In genomic region chr19:5151331-5151730, GRCm38 (mm10) we compare ENCODE assay signal across 9 mouse cellular contexts. TPM values are rescaled to one million over a fixed set of nuclear protein-coding genes. Genes with fewer than 3 reads are reported as not detected.
DNase-seq lines count a peak whose midpoint lies in the region; ATAC-seq and TF ChIP-seq lines count a peak whose summit lies in the region.
"Had no signal": no experiment of that assay in that cellular context is flagged by ENCODE, and none has a peak within 500 bp of the region (broad histone marks: within the 10 kb centered on the region; RNA-seq: fewer than 3 reads in every experiment).

No protein-coding gene starts in this region.

- dilution Hi-C loops in CH12.LX (cut with MboI; ENCODE audit: extremely low pct_ligation_motif_present, extremely low pct_unique_long_range_greater_than_20kb, low sequenced_read_pairs), result no loop called here

- in situ Hi-C loops in CH12.LX (cut with MboI; ENCODE audit: low pct_ligation_motif_present, low pct_unique_long_range_greater_than_20kb, low sequenced_read_pairs), result no loop called here

- peak; percentile 66 for DNase-seq in CH12.LX (ENCODE audit: extremely low read depth)
- DNase-seq in R1 (ENCODE audit: low read depth, low spot score), result peak; percentile 74
- DNase-seq in cerebellum, postnatal 14 days, result peak; percentile 91 to 92
- DNase-seq in frontal cortex, postnatal 36 days (ENCODE audit: low spot score in 2 of 2), result peak; percentile 64 to 88
- DNase-seq in layer of hippocampus, adult 11-12 months (ENCODE audit: low spot score), result peak; percentile 85
- peak; percentile 84 for DNase-seq in lung, embryonic 14.5 days
- peak; percentile 72 for DNase-seq in right cerebral cortex, adult 18-20 months

- no peaks in the 10 kb centered on the region for H3K9me3 ChIP-seq in CH12.LX (replicated peaks; ENCODE audit: low read length)
- H3K9me3 ChIP-seq in lung, embryonic 14.5 days (ENCODE audit: low read depth, low read length), result no peaks in the 10 kb centered on the region
- H3K9me3 ChIP-seq: lung, embryonic 15.5 days had no signal

- H3K36me3 ChIP-seq in CH12.LX (replicated peaks in 1 of 2; ENCODE audit: control insufficient read depth in 1 of 2, insufficient read depth in 1 of 2, low read length in 1 of 2), result peaks cover 30 to 42% of the 10 kb centered on the region in 2 experiments
- H3K36me3 ChIP-seq in lung, embryonic 14.5 days (ENCODE audit: insufficient read depth), result peaks cover 39% of the 10 kb centered on the region
- H3K36me3 ChIP-seq: lung, embryonic 15.5 days had no signal

- peak; percentile 65 to 86 for TF ChIP-seq CTCF in CH12.LX (conservative IDR thresholded peaks at IDR 0.05 in 1 of 2, IDR thresholded peaks at IDR 0.05 in 1 of 2; ENCODE audit: low read depth in 2 of 2, low read length in 2 of 2)
- peak; percentile 74 for TF ChIP-seq CTCF in lung, embryonic 14.5 days (IDR thresholded peaks at IDR 0.05; ENCODE audit: low read depth)

- peak; percentile 58 for TF ChIP-seq EP300 in CH12.LX (IDR thresholded peaks at IDR 0.05; ENCODE audit: low read length)

- H3K4me2 ChIP-seq in CH12.LX (ENCODE audit: insufficient read depth, low read depth, poor library complexity, severe bottlenecking), result no peak overlapping the region
- H3K4me2 ChIP-seq in lung, embryonic 14.5 days, result no peak overlapping the region
- H3K4me2 ChIP-seq: lung, embryonic 15.5 days had no signal

- no peaks in the 10 kb centered on the region for H3K79me2 ChIP-seq in CH12.LX (replicated peaks; ENCODE audit: control insufficient read depth, extremely low read depth, insufficient read depth, poor library complexity, severe bottlenecking)

- ATAC-seq in lung, embryonic 14.5 days (ENCODE audit: insufficient read depth), result 0 out of 2 replicates have a peak, but pooled peaks have one; percentile 24
- ATAC-seq in erythroblast, adult 5-6 weeks (replicated peaks; ENCODE audit: low FRiP score, poor library complexity, severe bottlenecking), result no peak; the same call in 1 of the 2 replicates

- H3K9ac ChIP-seq in CH12.LX (ENCODE audit: insufficient read depth, low read depth), result no peak overlapping the region
- no peak overlapping the region for H3K9ac ChIP-seq in lung, embryonic 14.5 days
- H3K9ac ChIP-seq: lung, embryonic 15.5 days had no signal

- no peak overlapping the region for H3K27ac ChIP-seq in CH12.LX (ENCODE audit: insufficient read depth, low read depth)
- no peak overlapping the region for H3K27ac ChIP-seq in lung, embryonic 14.5 days (ENCODE audit: low read depth)
- H3K27ac ChIP-seq: lung, embryonic 15.5 days had no signal

- TF ChIP-seq POLR2A in CH12.LX (IDR thresholded peaks at IDR 0.05; ENCODE audit: low read depth, low read length), result no peak

- no peaks in the 10 kb centered on the region for H3K27me3 ChIP-seq in CH12.LX (replicated peaks)
- no peaks in the 10 kb centered on the region for H3K27me3 ChIP-seq in lung, embryonic 14.5 days (ENCODE audit: insufficient read depth, low read length)
- H3K27me3 ChIP-seq: lung, embryonic 15.5 days had no signal

- 41% methylated on average over 3 of the region's 3 CpGs for WGBS in lung, embryonic 14.5 days

- no peak overlapping the region for H3K4me3 ChIP-seq in CH12.LX (replicated peaks in 1 of 3; ENCODE audit: low read depth in 2 of 3, low read length in 2 of 3, poor library complexity in 1 of 3)
- no peak overlapping the region for H3K4me3 ChIP-seq in lung, embryonic 14.5 days (ENCODE audit: low read depth, low read length)
- H3K4me3 ChIP-seq: lung, embryonic 15.5 days had no signal

- peak; percentile 81 for TF ChIP-seq RAD21 in CH12.LX (IDR thresholded peaks at IDR 0.05; ENCODE audit: low read depth, low read length)

- H3K4me1 ChIP-seq in CH12.LX (ENCODE audit: control insufficient read depth in 1 of 2, insufficient read depth in 2 of 2), result peaks cover 4 to 9% of the 10 kb centered on the region in 2 experiments; a peak in 3 of 4 replicates
- H3K4me1 ChIP-seq in lung, embryonic 14.5 days (ENCODE audit: insufficient read depth), result no peaks in the 10 kb centered on the region
- H3K4me1 ChIP-seq: lung, embryonic 15.5 days had no signal

TF ChIP-seq in CH12.LX, 34 proteins besides CTCF, POLR2A, EP300 and RAD21:
- TF ChIP-seq MYC (IDR thresholded peaks at IDR 0.05; ENCODE audit: low read depth, low read length), result no peak
- no peak for TF ChIP-seq ZKSCAN1 (IDR thresholded peaks at IDR 0.05; ENCODE audit: borderline replicate concordance, low read depth, low read length)
- no peak for TF ChIP-seq TBP (conservative IDR thresholded peaks at IDR 0.05; ENCODE audit: low read depth, low read length)
- no peak for TF ChIP-seq POLR2AphosphoS2 (IDR thresholded peaks at IDR 0.05; ENCODE audit: low read depth, low read length)
- TF ChIP-seq MAX (IDR thresholded peaks at IDR 0.05; ENCODE audit: low read length), result peak; percentile 29; the same call in 1 of the 2 replicates
- TF ChIP-seq CHD2 (IDR thresholded peaks at IDR 0.05; ENCODE audit: low read length), result no peak
- 0 out of 2 replicates have a peak, but pooled peaks have one; percentile 15 for TF ChIP-seq HCFC1 (IDR thresholded peaks at IDR 0.05; ENCODE audit: low read depth, low read length)
- peak; percentile 38; the same call in 1 of the 2 replicates for TF ChIP-seq ELF1 (IDR thresholded peaks at IDR 0.05; ENCODE audit: low read depth, low read length)
- peak; percentile 73 for TF ChIP-seq IRF4 (IDR thresholded peaks at IDR 0.05; ENCODE audit: low read depth, low read length)
- TF ChIP-seq TCF12 (IDR thresholded peaks at IDR 0.05; ENCODE audit: low read depth, low read length), result peak; percentile 39; the same call in 1 of the 2 replicates
- TF ChIP-seq USF1 (IDR thresholded peaks at IDR 0.05; ENCODE audit: low read depth, low read length), result no peak
- TF ChIP-seq PAX5 (IDR thresholded peaks at IDR 0.05; ENCODE audit: low read length), result no peak
- TF ChIP-seq NELFE (IDR thresholded peaks at IDR 0.05; ENCODE audit: low read depth, low read length), result peak; percentile 47; the same call in 1 of the 2 replicates
- TF ChIP-seq MEF2A (IDR thresholded peaks at IDR 0.05; ENCODE audit: borderline replicate concordance, low read depth, low read length), result peak; percentile 66; the same call in 1 of the 2 replicates
- TF ChIP-seq ETS1 (conservative IDR thresholded peaks at IDR 0.05; ENCODE audit: low read depth, low read length), result 0 out of 2 replicates have a peak, but pooled peaks have one; percentile 33
- no peak for TF ChIP-seq MXI1 (IDR thresholded peaks at IDR 0.05; ENCODE audit: low read depth, low read length)
- TF ChIP-seq CHD1 (IDR thresholded peaks at IDR 0.05; ENCODE audit: low read depth, low read length), result no peak
- TF ChIP-seq JUND (conservative IDR thresholded peaks at IDR 0.05; ENCODE audit: low read depth, low read length), result 0 out of 2 replicates have a peak, but pooled peaks have one; percentile 18
- TF ChIP-seq SIN3A (IDR thresholded peaks at IDR 0.05; ENCODE audit: low read length), result peak; percentile 91
- peak; percentile 64 for TF ChIP-seq SMC3 (IDR thresholded peaks at IDR 0.05; ENCODE audit: low read depth, low read length)
TF ChIP-seq in CH12.LX: peak in this region for 11.

RNA-seq across cellular contexts. Expression of gene Klc2, which starts 33.0 kb away (rescaled TPM):
- 7.9 and 9.5 TPM in 2 replicates for total RNA-seq in CH12.LX (2012; rRNA removed)
- total RNA-seq in CH12.LX (2014; rRNA removed), result 4.8 and 5.9 TPM in 2 replicates
- polyA plus RNA-seq in CH12.LX (2012; ENCODE audit: insufficient read length, low read depth), result 9.5 and 12.0 TPM in 2 replicates
- polyA plus RNA-seq in lung, embryonic 14.5 days (2014; fragmentation: Nextera tagmentation; extraction: Ambion mirVana), result 20.4 and 24.8 TPM in 2 replicates
- total RNA-seq in erythroblast, adult 5-6 weeks (2015; ENCODE audit: low replicate concordance), result 4.2 TPM in 1 of 2 replicates, not detected in the other
- total RNA-seq in erythroblast, adult 5-6 weeks (2017; ENCODE audit: low replicate concordance), result 1.4 TPM in 1 of 2 replicates, not detected in the other

RNA-seq across cellular contexts. Expression of gene Rab1b, which starts 44.5 kb away (rescaled TPM):
- total RNA-seq in CH12.LX (2012; rRNA removed) (78.4 and 90.6 TPM in 2 replicates), CH12.LX (2014; rRNA removed) (76.3 and 88.3 TPM in 2 replicates)
- 80.5 and 87.1 TPM in 2 replicates for polyA plus RNA-seq in CH12.LX (2012; ENCODE audit: insufficient read length, low read depth)
- 278 and 289 TPM in 2 replicates for polyA plus RNA-seq in lung, embryonic 14.5 days (2014; fragmentation: Nextera tagmentation; extraction: Ambion mirVana)
- 14.4 and 23.6 TPM in 2 replicates for total RNA-seq in erythroblast, adult 5-6 weeks (2015; ENCODE audit: low replicate concordance)
- total RNA-seq in erythroblast, adult 5-6 weeks (2017; ENCODE audit: low replicate concordance), result 19.4 and 22.9 TPM in 2 replicates

RNA-seq across cellular contexts. Expression of gene Cnih2, which starts 53.0 kb away (rescaled TPM):
- total RNA-seq in CH12.LX (2012; rRNA removed) (0.55 and 0.72 TPM in 2 replicates), CH12.LX (2014; rRNA removed) (0.23 TPM in 1 of 2 replicates, not detected in the other)
- polyA plus RNA-seq in CH12.LX (2012; ENCODE audit: insufficient read length, low read depth), result 1.7 and 2.2 TPM in 2 replicates
- polyA plus RNA-seq in lung, embryonic 14.5 days (2014; fragmentation: Nextera tagmentation; extraction: Ambion mirVana), result 14.8 and 15.3 TPM in 2 replicates
- not detected in 2 replicates for total RNA-seq in erythroblast, adult 5-6 weeks (2015; ENCODE audit: low replicate concordance)
- total RNA-seq in erythroblast, adult 5-6 weeks (2017; ENCODE audit: low replicate concordance), result not detected in 2 replicates
